Mouse (Mus musculus): ENCODE results near the gene Mrpl10.

DNA sequence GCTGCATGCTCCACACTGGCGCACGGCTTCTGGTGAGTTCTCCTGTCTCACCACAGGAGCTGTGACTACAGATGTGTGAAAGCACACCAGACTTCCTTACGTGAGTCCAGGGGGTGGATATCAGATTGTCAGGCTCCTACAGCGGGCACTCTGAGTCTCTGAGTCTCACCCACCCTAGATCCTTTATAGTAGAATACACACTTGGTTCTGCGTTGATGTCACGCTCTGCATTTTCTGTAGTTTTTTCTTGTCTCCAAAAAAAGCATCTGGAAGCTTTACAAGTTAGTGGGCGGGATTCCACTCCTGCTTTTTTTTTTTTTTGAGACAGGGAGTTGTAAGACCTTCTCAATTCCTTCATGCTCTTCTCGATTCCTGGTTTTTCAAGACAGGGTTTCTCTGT lies 3.5 kb downstream of the Mrpl10 start:
- TF ChIP-seq CTCF (IDR thresholded peaks at IDR 0.05; ENCODE audit: low read depth) = no peak
- TF ChIP-seq EP300 (IDR thresholded peaks at IDR 0.05; ENCODE audit: low read depth) = no peak
